8 mouse cellular contexts compared by ENCODE assay signal in genomic region chr6:85373951-85374733, GRCm38 (mm10). TPM values are rescaled to one million over a fixed set of nuclear protein-coding genes. Genes with fewer than 3 reads are reported as not detected.
DNase-seq lines count a peak whose midpoint lies in the region; ATAC-seq and TF ChIP-seq lines count a peak whose summit lies in the region.

Rab11fip5 (minus strand) TSS chr6:85374634.

- H3K4me1 ChIP-seq in intestine, embryonic 14.5 days (replicated peaks; ENCODE audit: control insufficient read depth, insufficient read depth, low read length): peaks cover 11% of the 10 kb centered on the region
- peaks cover 55% of the 10 kb centered on the region for H3K4me1 ChIP-seq in liver, embryonic 12.5 days
- H3K4me1 ChIP-seq in olfactory bulb, adult 2 months (ENCODE audit: control insufficient read depth, insufficient read depth, low read length): peaks cover 30% of the 10 kb centered on the region

- H3K4me2 ChIP-seq in intestine, embryonic 14.5 days (ENCODE audit: low read length): peak within 1 kb of the TSS; percentile 58
- peak within 1 kb of the TSS; percentile 99 for H3K4me2 ChIP-seq in liver, embryonic 12.5 days

- intact Hi-C loops in gastrocnemius, postnatal 14 days (cut with DNase I; ENCODE audit: low total_unique reads): no loop called here

- H3K36me3 ChIP-seq in intestine, embryonic 14.5 days (ENCODE audit: control insufficient read depth, insufficient read depth, low read length): peaks cover 5% of the 10 kb centered on the region; the same call in 1 of the 2 replicates
- no peaks in the 10 kb centered on the region for H3K36me3 ChIP-seq in liver, embryonic 12.5 days

- H3K4me3 ChIP-seq in intestine, embryonic 14.5 days (ENCODE audit: low read depth, low read length): peak within 1 kb of the TSS; percentile 58
- H3K4me3 ChIP-seq in liver, embryonic 12.5 days: peak within 1 kb of the TSS; percentile 66
- H3K4me3 ChIP-seq in olfactory bulb, adult 2 months (ENCODE audit: insufficient read depth, low read depth, low read length): peak within 1 kb of the TSS; percentile 73

- TF ChIP-seq CTCF in brain, embryonic 14.5 days (IDR thresholded peaks at IDR 0.05; ENCODE audit: borderline replicate concordance, extremely low read depth, insufficient read depth, insufficient read length): no peak
- TF ChIP-seq CTCF in olfactory bulb, adult 2 months (IDR thresholded peaks at IDR 0.05; ENCODE audit: insufficient read depth, low read depth, low read length): no peak

- H3K9me3 ChIP-seq in intestine, embryonic 14.5 days (ENCODE audit: control insufficient read depth, low read length): no peaks in the 10 kb centered on the region
- no peaks in the 10 kb centered on the region for H3K9me3 ChIP-seq in liver, embryonic 12.5 days (replicated peaks)

- no peaks in the 10 kb centered on the region for H3K27me3 ChIP-seq in intestine, embryonic 14.5 days (replicated peaks; ENCODE audit: control insufficient read depth, insufficient read depth, low read length)
- H3K27me3 ChIP-seq in liver, embryonic 12.5 days (replicated peaks): peaks cover 28% of the 10 kb centered on the region

- ATAC-seq in intestine, embryonic 14.5 days (replicated peaks; ENCODE audit: low FRiP score, low TSS enrichment, low read depth): peak; percentile 12; the same call in 1 of the 2 replicates
- peak; percentile 1; the same call in 1 of the 2 replicates for ATAC-seq in liver, embryonic 12.5 days
- ATAC-seq in erythroid progenitor cell, adult 5-6 weeks (replicated peaks; ENCODE audit: low FRiP score, poor library complexity, severe bottlenecking): no peak

- H3K9ac ChIP-seq in intestine, embryonic 14.5 days (ENCODE audit: low read length): peak within 1 kb of the TSS; percentile 58
- H3K9ac ChIP-seq in liver, embryonic 12.5 days: peak within 1 kb of the TSS; percentile 74

- 2% methylated on average over 63 of the region's 80 CpGs for WGBS in intestine, embryonic 14.5 days
- 5% methylated on average over 80 of the region's 80 CpGs for WGBS in liver, embryonic 12.5 days (ENCODE audit: insufficient replicate concordance)
- WGBS in olfactory bulb, adult 2 months: 2% methylated on average over 80 of the region's 80 CpGs

- peak; percentile 65 for DNase-seq in ovary, postnatal 36 days (ENCODE audit: low spot score)
- DNase-seq in ovary, postnatal 10 days (ENCODE audit: low spot score): no peak
- peak; percentile 50 for DNase-seq in brain, embryonic 14.5 days (ENCODE audit: low read depth)
- peak; percentile 48 for DNase-seq in gastrocnemius, postnatal 14 days
- no peak for DNase-seq in intestine, embryonic 14.5 days (ENCODE audit: low spot score)

- 0 out of 2 replicates have a peak within 1 kb of the TSS, but pooled peaks have one; percentile 51 for H3K27ac ChIP-seq in intestine, embryonic 14.5 days (ENCODE audit: low read depth)
- no peak within 1 kb of the TSS for H3K27ac ChIP-seq in liver, embryonic 12.5 days
- H3K27ac ChIP-seq in olfactory bulb, adult 2 months (ENCODE audit: insufficient read depth, low read depth, low read length): peak within 1 kb of the TSS; percentile 26; the same call in 1 of the 2 replicates

- TF ChIP-seq POLR2A in brain, embryonic 14.5 days (IDR thresholded peaks at IDR 0.05; ENCODE audit: borderline replicate concordance, extremely low read depth, insufficient read depth, insufficient read length, poor library complexity, severe bottlenecking): peak; percentile 81
- no peak for TF ChIP-seq POLR2A in olfactory bulb, adult 2 months (IDR thresholded peaks at IDR 0.05; ENCODE audit: insufficient read depth, low read depth, low read length)

RNA-seq across cellular contexts. Expression of gene Rab11fip5, which starts in this region (rescaled TPM):
- 14.8 and 23.1 TPM in 2 replicates for polyA plus RNA-seq in brain, embryonic 14.5 days (2012; rRNA removed)
- total RNA-seq in gastrocnemius, postnatal 14 days (2021): 10 to 100 TPM; 25.9 to 31.5 TPM
- polyA plus RNA-seq in intestine, embryonic 14.5 days (2014; fragmentation: Nextera tagmentation; extraction: Ambion mirVana): 6.1 and 8.0 TPM in 2 replicates
- polyA plus RNA-seq in liver, embryonic 12.5 days (2016; fragmentation: Nextera tagmentation; extraction: Ambion mirVana): 0.68 and 0.79 TPM in 2 replicates
- not detected in 2 replicates for polyA plus RNA-seq in olfactory bulb, adult 2 months (2012; ENCODE audit: insufficient read depth, insufficient read length, low replicate concordance, missing spikeins)
- total RNA-seq in erythroid progenitor cell, adult 5-6 weeks (2015; ENCODE audit: low replicate concordance): 0.36 and 0.84 TPM in 2 replicates
- 3.6 TPM in 1 of 2 replicates, not detected in the other for total RNA-seq in erythroid progenitor cell, adult 5-6 weeks (2017; ENCODE audit: low replicate concordance)

Comparison
In these comparisons a context has a peak if more than half of its experiments do, and no peak if none do; other contexts are left out.
1. RNA of gene Rab11fip5 (total RNA-seq): 25.9 to 31.5 TPM in gastrocnemius, postnatal 14 days; 0.36 to 3.6 TPM in erythroid progenitor cell, adult 5-6 weeks; every median in the first group is over 4 times any median in the second.
2. DNase-seq: peak in ovary, postnatal 36 days (single experiment), brain, embryonic 14.5 days (single experiment) and gastrocnemius, postnatal 14 days (single experiment); none in ovary, postnatal 10 days (single experiment) and intestine, embryonic 14.5 days (single experiment).
3. Peak in ATAC-seq, H3K4me3 ChIP-seq, H3K9ac ChIP-seq and H3K4me2 ChIP-seq in liver, embryonic 12.5 days; RNA of the gene not detected or under 1 TPM.
4. Peak in every context shown above with its lines, with median percentiles within 50 percentile points of each other: H3K4me3 ChIP-seq.